Mouse (Mus musculus) stomach, postnatal 0 days (tissue): ENCODE data around the gene Mrm2.
"Not testable (repeated sequence)": the region's sequence is repeated elsewhere in the genome, so short reads cannot be mapped to it uniquely, and the experiment has no call there.

Experiments
- CTCF ChIP-seq: IDR thresholded peaks from 2 replicates; pipeline ENCODE4 v1.5.1; 2016; ENCODE audit warnings: antibody characterized with exemption, low read depth, mild to moderate bottlenecking, moderate library complexity
- EP300 ChIP-seq: optimal IDR thresholded peaks from 2 replicates; pipeline ENCODE3; 2016; ENCODE audit warnings: antibody characterized with exemption

DNA sequence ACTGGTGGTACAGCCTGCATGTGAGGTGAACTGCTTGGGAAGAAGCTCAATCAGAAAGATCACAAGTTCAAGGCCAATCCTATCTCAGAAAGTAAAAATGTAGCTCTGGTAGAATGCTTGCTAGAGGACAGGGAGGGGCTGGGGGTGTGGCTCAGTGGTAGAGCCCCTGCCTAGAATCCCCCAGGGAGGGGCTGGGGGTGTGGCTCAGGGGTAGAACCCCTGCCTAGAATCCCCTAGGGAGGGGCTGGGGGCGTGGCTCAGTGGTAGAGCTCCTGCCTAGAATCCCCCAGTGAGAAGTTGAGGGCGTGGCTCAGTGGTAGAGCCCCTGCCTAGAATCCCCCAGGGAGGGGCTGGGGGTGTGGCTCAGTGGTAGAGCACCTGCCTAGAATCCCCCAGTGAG lies 36.4 kb upstream of the Mrm2 start:
- TF ChIP-seq CTCF, EP300: not testable (repeated sequence)
